Mouse (Mus musculus) midbrain, postnatal 0 days (tissue): ENCODE data around the gene Cyth1. TPM values are rescaled to one million over a fixed set of nuclear protein-coding genes. Genes with fewer than 3 reads are reported as not detected.

Experiments
- ATAC-seq: fragments of 200-750 bp; cut with Nextera tagmentation; 2 replicates; pipeline ENCODE4 v1.8.0; 2017; ENCODE audit warnings: moderate number of reproducible peaks, mild to moderate bottlenecking, moderate TSS enrichment, moderate library complexity; ENCODE audit not compliant: low FRiP score
- DNase-seq: peaks from one replicate; pipeline ENCODE4 v3.0.0-alpha.2; 2015; ENCODE audit warnings: low spot score
- H3K27ac ChIP-seq: fragments of 300-500 bp; sonication (generic); 2 replicates; pipeline ENCODE4 v1.5.1; 2014; ENCODE audit warnings: low read depth, mild to moderate bottlenecking, low read length, mixed read lengths
- H3K27me3 ChIP-seq: fragments of 300-500 bp; sonication (generic); 2 replicates; pipeline ENCODE4 v1.6.1; 2014; ENCODE audit warnings: low read length, control low read depth, mixed read lengths; ENCODE audit not compliant: insufficient read depth
- H3K36me3 ChIP-seq: fragments of 300-500 bp; sonication (generic); 2 replicates; pipeline ENCODE4 v1.6.1; 2014; ENCODE audit warnings: low read length, control low read depth, mixed read lengths; ENCODE audit not compliant: insufficient read depth
- H3K4me1 ChIP-seq: fragments of 300-500 bp; sonication (generic); 2 replicates; pipeline ENCODE4 v1.6.1; 2014; ENCODE audit warnings: mild to moderate bottlenecking, control low read depth, antibody characterized with exemption, low read length, mixed read lengths; ENCODE audit not compliant: insufficient read depth
- H3K4me2 ChIP-seq: fragments of 300-500 bp; sonication (generic); 2 replicates; pipeline ENCODE4 v1.6.1; 2014; ENCODE audit warnings: low read depth, mild to moderate bottlenecking, low read length, mixed read lengths; ENCODE audit not compliant: poor library complexity, severe bottlenecking
- H3K4me3 ChIP-seq: fragments of 300-500 bp; sonication (generic); 2 replicates; pipeline ENCODE4 v1.5.1; 2014; ENCODE audit warnings: low read depth, mild to moderate bottlenecking, low read length, moderate library complexity
- H3K9ac ChIP-seq: fragments of 300-500 bp; sonication (generic); replicated peaks from 2 replicates; pipeline ENCODE4 v1.6.1; 2014; ENCODE audit warnings: mild to moderate bottlenecking, low read length, moderate library complexity, mixed read lengths; ENCODE audit not compliant: poor library complexity, severe bottlenecking
- H3K9me3 ChIP-seq: fragments of 300-500 bp; sonication (generic); 2 replicates; pipeline ENCODE4 v1.6.1; 2016; ENCODE audit warnings: low read length, control low read depth
- CTCF ChIP-seq: IDR thresholded peaks from 2 replicates; pipeline ENCODE4 v1.5.1; 2016; ENCODE audit warnings: antibody characterized with exemption, mild to moderate bottlenecking
- WGBS: fragments of 180-500 bp; shearing (Covaris S2); extraction: QIAGEN DNeasy Blood & Tissue Kit; methylation state at CpG from one replicate; pipeline ENCODE4 v1.1.7; 2014; 5-methylcytosine and 5-hydroxymethylcytosine counted together
- polyA plus RNA-seq: library from polyadenylated mRNA; unstranded; fragments of >200 nt; fragmentation: Nextera tagmentation; extraction: Ambion mirVana; gene quantifications from 2 replicates; pipeline ENCODE4 v1.2.1, GENCODE M21; 2015
- total RNA-seq: library from RNA; depleted of rRNA; stranded (reverse); fragments of >200 nt; gene quantifications from 2 replicates; pipeline ENCODE4 v1.2.3, GENCODE M21; 2014

Cyth1 gene
- total and polyA plus RNA-seq, 2 experiments from 2014 or later = 20.0 to 40.2 TPM

- Histone ChIP-seq H3K4me2 (no peak overlapping the region), H3K9ac (no peak overlapping the region), H3K4me1 (no peaks in the 10 kb centered on the region), H3K27me3 (no peaks in the 10 kb centered on the region), H3K36me3 (no peaks in the 10 kb centered on the region), H3K4me3 (no peak overlapping the region), H3K9me3 (no peaks in the 10 kb centered on the region), H3K27ac (no peak overlapping the region)
- WGBS = 93% methylated on average over 2 of the region's 2 CpGs
- DNase-seq (no peak), ATAC-seq (no peak)
- no peak for TF ChIP-seq CTCF
Observed at GRCm38 (mm10) chr11:118129812-118130211, 118.6 kb downstream of the Cyth1 start.

- Histone ChIP-seq H3K36me3 (no peaks in the 10 kb centered on the region), H3K27me3 (no peaks in the 10 kb centered on the region), H3K4me3 (no peak overlapping the region), H3K9me3 (no peaks in the 10 kb centered on the region), H3K9ac (no peak overlapping the region), H3K27ac (no peak overlapping the region), H3K4me2 (no peak overlapping the region), H3K4me1 (no peaks in the 10 kb centered on the region)
- ATAC-seq (no peak), DNase-seq (no peak)
- no peak for TF ChIP-seq CTCF
- 91% methylated on average over 11 of the region's 11 CpGs for WGBS
Observed at GRCm38 (mm10) chr11:118121592-118121991, 126.8 kb downstream of the Cyth1 start.

GRCm38 (mm10) chr11:118118777-118119176, 129.6 kb downstream of the Cyth1 start:
- WGBS = 84% methylated on average over 8 of the region's 8 CpGs
- no peak overlapping the region for H3K27ac ChIP-seq
- no peak for TF ChIP-seq CTCF
- no peak for DNase-seq
- H3K9ac ChIP-seq = no peak overlapping the region
- no peak for ATAC-seq
- no peak overlapping the region for H3K4me2 ChIP-seq
- no peaks in the 10 kb centered on the region for H3K36me3 ChIP-seq
- H3K9me3 ChIP-seq = no peaks in the 10 kb centered on the region
- no peaks in the 10 kb centered on the region for H3K4me1 ChIP-seq
- H3K27me3 ChIP-seq = no peaks in the 10 kb centered on the region
- no peak overlapping the region for H3K4me3 ChIP-seq

- no peak overlapping the region for H3K4me2 ChIP-seq
- H3K36me3 ChIP-seq = no peaks in the 10 kb centered on the region
- no peaks in the 10 kb centered on the region for H3K27me3 ChIP-seq
- no peak overlapping the region for H3K27ac ChIP-seq
- no peak overlapping the region for H3K4me3 ChIP-seq
- TF ChIP-seq CTCF = no peak
- H3K4me1 ChIP-seq = no peaks in the 10 kb centered on the region
- WGBS = 82% methylated on average over 8 of the region's 8 CpGs
- ATAC-seq = no peak
- DNase-seq = no peak
- no peaks in the 10 kb centered on the region for H3K9me3 ChIP-seq
- H3K9ac ChIP-seq = no peak overlapping the region
Observed at GRCm38 (mm10) chr11:118114581-118115110, 133.7 kb downstream of the Cyth1 start.

DNA sequence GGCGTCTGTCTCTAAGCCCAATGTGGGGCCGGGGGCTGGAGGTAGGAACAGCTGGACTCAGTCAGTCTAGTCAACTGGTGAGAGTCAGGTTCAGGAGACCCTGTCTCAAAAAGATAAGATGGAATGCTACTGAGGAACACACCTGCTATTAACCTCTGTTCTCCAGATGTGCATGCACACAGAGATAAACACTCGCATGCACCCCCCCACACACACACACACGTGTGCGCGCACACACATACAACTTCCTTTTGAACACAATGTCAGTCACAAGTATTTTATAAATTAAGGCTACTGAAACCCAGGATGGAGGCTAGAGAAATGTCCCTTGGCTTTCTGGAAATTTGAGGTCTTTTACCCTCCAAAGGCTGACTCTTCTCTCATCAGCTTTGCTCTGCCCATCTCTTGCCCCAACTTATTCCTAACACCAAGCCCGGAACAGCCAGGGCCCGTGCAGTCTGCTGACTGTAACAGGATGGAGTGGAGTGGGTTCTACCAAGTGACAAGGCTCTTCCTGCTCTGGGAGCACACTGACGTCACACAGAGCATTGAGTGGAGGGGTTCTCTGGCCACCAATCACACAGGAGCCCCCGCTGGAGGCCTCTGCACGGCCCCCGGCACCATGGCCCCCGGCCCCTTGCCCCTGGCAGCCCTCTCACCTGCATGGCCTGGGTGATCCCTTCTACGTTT, 134.7 kb downstream of the Cyth1 start:
- Histone ChIP-seq H3K9me3 (no peaks in the 10 kb centered on the region), H3K36me3 (no peaks in the 10 kb centered on the region), H3K27ac (no peak overlapping the region), H3K9ac (no peak overlapping the region), H3K4me2 (no peak overlapping the region), H3K27me3 (no peaks in the 10 kb centered on the region), H3K4me3 (no peak overlapping the region), H3K4me1 (no peaks in the 10 kb centered on the region)
- DNase-seq = no peak
- no peak for TF ChIP-seq CTCF
- 88% methylated on average over 14 of the region's 14 CpGs for WGBS
- no peak for ATAC-seq

DNA sequence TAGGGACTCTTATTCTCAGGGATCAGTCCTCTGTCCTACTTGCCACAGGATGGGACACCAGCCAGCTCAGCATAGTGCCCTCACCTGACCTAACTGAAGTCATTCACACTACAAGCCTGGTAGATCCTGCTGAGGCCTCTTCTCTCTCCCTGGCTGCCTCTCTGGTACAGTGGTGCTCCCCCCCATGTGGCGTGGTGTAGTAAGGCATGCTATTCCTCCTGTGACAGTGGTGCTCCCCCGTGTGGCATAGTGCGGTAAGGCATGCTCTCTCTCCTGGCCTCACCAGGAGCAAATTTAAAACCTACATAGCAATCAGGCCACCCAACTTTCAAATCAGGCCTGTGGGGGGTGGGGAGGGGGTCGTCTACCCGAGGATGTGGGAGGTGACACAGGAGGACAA, 144.4 kb downstream of the Cyth1 start:
- Histone ChIP-seq H3K27me3 (no peaks in the 10 kb centered on the region), H3K9ac (no peak overlapping the region), H3K4me3 (no peak overlapping the region), H3K27ac (no peak overlapping the region), H3K36me3 (no peaks in the 10 kb centered on the region), H3K4me2 (no peak overlapping the region), H3K9me3 (no peaks in the 10 kb centered on the region), H3K4me1 (no peaks in the 10 kb centered on the region)
- 13% methylated on average over 5 of the region's 5 CpGs for WGBS
- peak; percentile 75 for DNase-seq
- ATAC-seq = no peak
- TF ChIP-seq CTCF = peak; percentile 97
